Mouse (Mus musculus): ENCODE measurements around the gene Mus81. TPM values are rescaled to one million over a fixed set of nuclear protein-coding genes. Genes with fewer than 3 reads are reported as not detected.
A peak's percentile ranks its signal among the peaks of the same experiment; 100 is the strongest.

The Mus81 gene
- total and polyA plus RNA-seq, 3 experiments = 20.4 to 29.3 (median 28.8) TPM

DNA sequence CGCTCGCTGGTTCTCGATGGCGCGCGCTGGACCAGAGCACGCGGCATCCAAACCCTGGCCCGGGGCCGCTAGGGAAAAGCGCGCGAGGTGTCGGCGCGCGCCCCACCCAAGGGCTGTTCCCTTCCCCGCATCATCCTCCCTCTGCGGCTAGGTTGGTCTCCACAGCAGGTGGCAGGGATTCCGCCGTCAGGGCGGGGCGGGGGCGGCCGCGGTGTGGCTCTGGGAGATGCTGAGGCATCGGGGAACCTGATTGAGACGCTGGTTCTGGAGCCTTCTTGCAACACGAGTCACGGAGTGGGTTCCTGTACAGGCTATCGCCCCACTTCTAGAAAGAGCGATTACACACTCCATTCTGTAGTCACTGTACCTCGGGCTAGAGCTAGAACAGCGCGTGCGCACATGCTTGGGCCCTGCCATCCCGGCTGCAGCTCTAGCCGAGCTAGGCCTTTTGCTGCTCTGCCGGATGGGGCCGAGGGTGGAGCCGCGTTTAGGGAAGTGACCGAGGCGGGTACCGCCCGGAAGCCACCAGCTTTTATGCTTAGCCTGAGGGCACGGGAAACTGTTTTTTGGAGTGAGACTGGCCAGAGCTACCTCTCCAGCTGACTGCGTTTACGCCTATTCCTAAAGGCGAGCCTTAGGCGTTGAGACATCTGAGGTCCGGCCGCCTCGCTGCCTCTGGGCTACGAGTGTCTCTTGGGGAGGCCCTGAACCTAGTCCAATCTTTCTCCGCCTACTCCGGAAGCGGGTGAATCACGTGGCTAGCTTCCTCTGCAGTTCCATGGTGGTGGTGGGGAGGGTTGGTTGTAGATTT is 2.9 kb upstream of the Mus81 start (continued):
- peak; percentile 80 for TF ChIP-seq USF2 (conservative IDR thresholded peaks at IDR 0.05; ENCODE audit: low read depth, low read length)
- peak; percentile 95 for TF ChIP-seq SIN3A (IDR thresholded peaks at IDR 0.05; ENCODE audit: low read length)

DNA sequence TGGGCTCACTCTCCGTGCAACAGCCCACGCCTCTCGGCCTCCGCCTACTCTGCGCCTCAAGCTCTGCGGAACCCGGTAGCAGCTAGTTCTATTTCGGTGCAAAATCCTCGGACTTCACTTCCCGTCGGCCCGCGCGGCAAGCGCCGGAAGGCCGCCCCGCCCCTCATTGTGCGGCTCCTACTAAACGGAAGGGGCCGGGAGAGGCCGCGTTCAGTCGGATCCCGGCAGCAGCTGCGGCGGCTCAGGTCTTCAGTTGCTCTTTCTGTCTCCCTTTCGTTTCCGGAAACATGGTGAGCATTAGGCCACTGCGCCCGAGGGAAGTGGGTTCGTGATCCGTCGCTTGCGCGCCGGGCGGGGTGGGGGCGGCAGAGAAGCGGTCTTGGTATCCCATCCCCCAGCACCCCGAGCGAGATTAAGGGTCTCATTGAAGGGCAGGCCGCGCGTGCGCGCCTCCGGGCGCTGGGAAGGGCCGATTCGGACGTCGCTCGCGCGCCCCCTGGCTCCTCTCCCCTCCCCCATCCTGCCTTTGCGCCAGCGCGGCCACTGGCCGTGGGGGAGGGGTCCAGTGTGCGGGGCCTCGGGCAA is 2.2 kb upstream of the Mus81 start, which contains the start of gene Cfl1:
Gene Cfl1, plus strand, starts transcription at position 143 of the 585 bp plus-strand sequence.
- dilution Hi-C loops (cut with MboI; ENCODE audit: extremely low pct_ligation_motif_present, extremely low pct_unique_long_range_greater_than_20kb, low sequenced_read_pairs) = no loop called here
- peak within 1 kb of the TSS; percentile 80 for H3K9ac ChIP-seq (ENCODE audit: insufficient read depth, low read depth)
- H3K79me2 ChIP-seq (replicated peaks; ENCODE audit: control insufficient read depth, extremely low read depth, insufficient read depth, poor library complexity, severe bottlenecking) = peaks cover 24% of the 10 kb centered on the region
- H3K36me3 ChIP-seq (replicated peaks in 1 of 2; ENCODE audit: control insufficient read depth in 1 of 2, insufficient read depth in 1 of 2, low read length in 1 of 2) = peaks cover 33 to 44% of the 10 kb centered on the region in 2 experiments
- H3K27ac ChIP-seq (ENCODE audit: insufficient read depth, low read depth) = peak within 1 kb of the TSS; percentile 92
- in situ Hi-C loops (cut with MboI; ENCODE audit: low pct_ligation_motif_present, low pct_unique_long_range_greater_than_20kb, low sequenced_read_pairs) = loop anchor here (5.0 kb wide), 1 partner anchor 33 kb away; the partner anchor contains the start of gene Ccdc85b
- H3K9me3 ChIP-seq (replicated peaks; ENCODE audit: low read length) = no peaks in the 10 kb centered on the region
- H3K4me2 ChIP-seq (ENCODE audit: insufficient read depth, low read depth, poor library complexity, severe bottlenecking) = peak within 1 kb of the TSS; percentile 81
- peak; percentile 96 for DNase-seq (ENCODE audit: extremely low read depth)
- peaks cover 6 to 34% of the 10 kb centered on the region in 2 experiments; a peak in 3 of 4 replicates for H3K4me1 ChIP-seq (ENCODE audit: control insufficient read depth in 1 of 2, insufficient read depth in 2 of 2)
- peak within 1 kb of the TSS; percentile 82 to 99 (median 90) for H3K4me3 ChIP-seq (replicated peaks in 1 of 3; ENCODE audit: low read depth in 2 of 3, low read length in 2 of 3, poor library complexity in 1 of 3)
- no peaks in the 10 kb centered on the region for H3K27me3 ChIP-seq (replicated peaks)
- TF ChIP-seq CHD1 (IDR thresholded peaks at IDR 0.05; ENCODE audit: low read depth, low read length) (no peak), USF2 (conservative IDR thresholded peaks at IDR 0.05; ENCODE audit: low read depth, low read length) (no peak), E2F4 (IDR thresholded peaks at IDR 0.05; ENCODE audit: insufficient replicate concordance, low read depth, low read length) (no peak), PAX5 (IDR thresholded peaks at IDR 0.05; ENCODE audit: low read length) (no peak), USF1 (IDR thresholded peaks at IDR 0.05; ENCODE audit: low read depth, low read length) (no peak), ELF1 (IDR thresholded peaks at IDR 0.05; ENCODE audit: low read depth, low read length) (peak; percentile 96), POLR2A (IDR thresholded peaks at IDR 0.05; ENCODE audit: low read depth, low read length) (peak; percentile 99), MYC (IDR thresholded peaks at IDR 0.05; ENCODE audit: low read depth, low read length) (peak; percentile 49; the same call in 1 of the 2 replicates), RCOR1 (conservative IDR thresholded peaks at IDR 0.05; ENCODE audit: low read depth, low read length) (no peak; the same call in 1 of the 2 replicates), MAFK (IDR thresholded peaks at IDR 0.05; ENCODE audit: insufficient replicate concordance, low read length) (no peak), TCF12 (IDR thresholded peaks at IDR 0.05; ENCODE audit: low read depth, low read length) (peak; percentile 91), GABPA (IDR thresholded peaks at IDR 0.05; ENCODE audit: insufficient replicate concordance, low read depth, low read length) (no peak; the same call in 1 of the 2 replicates), TBP (conservative IDR thresholded peaks at IDR 0.05; ENCODE audit: low read depth, low read length) (peak; percentile 92), POLR2AphosphoS2 (IDR thresholded peaks at IDR 0.05; ENCODE audit: low read depth, low read length) (peak; percentile 89; the same call in 1 of the 2 replicates), KAT2A (IDR thresholded peaks at IDR 0.05; ENCODE audit: insufficient replicate concordance, low read length) (peak; percentile 88; the same call in 1 of the 2 replicates), SIN3A (IDR thresholded peaks at IDR 0.05; ENCODE audit: low read length) (peak; percentile 75), ZNF384 (IDR thresholded peaks at IDR 0.05; ENCODE audit: low read depth, low read length) (no peak), ZMIZ1 (IDR thresholded peaks at IDR 0.05; ENCODE audit: low read depth, low read length) (peak; percentile 95), UBTF (IDR thresholded peaks at IDR 0.05; ENCODE audit: low read depth, low read length) (no peak; the same call in 1 of the 2 replicates), ZKSCAN1 (IDR thresholded peaks at IDR 0.05; ENCODE audit: borderline replicate concordance, low read depth, low read length) (no peak), MXI1 (IDR thresholded peaks at IDR 0.05; ENCODE audit: low read depth, low read length) (peak; percentile 81), JUN (IDR thresholded peaks at IDR 0.05; ENCODE audit: insufficient read depth, low read depth, low read length) (no peak), ETS1 (conservative IDR thresholded peaks at IDR 0.05; ENCODE audit: low read depth, low read length) (0 out of 2 replicates have a peak, but pooled peaks have one; percentile 4), BHLHE40 (IDR thresholded peaks at IDR 0.05; ENCODE audit: low read depth, low read length) (peak; percentile 12; the same call in 1 of the 2 replicates), CTCF (conservative IDR thresholded peaks at IDR 0.05 in 1 of 2, IDR thresholded peaks at IDR 0.05 in 1 of 2; ENCODE audit: low read depth in 2 of 2, low read length in 2 of 2) (peak in 1 of 2 experiments; percentile 12; a peak in 1 of 4 replicates), NELFE (IDR thresholded peaks at IDR 0.05; ENCODE audit: low read depth, low read length) (peak; percentile 99), HCFC1 (IDR thresholded peaks at IDR 0.05; ENCODE audit: low read depth, low read length) (peak; percentile 94), IRF4 (IDR thresholded peaks at IDR 0.05; ENCODE audit: low read depth, low read length) (no peak), NRF1 (IDR thresholded peaks at IDR 0.05; ENCODE audit: low read depth, low read length) (peak; percentile 80), MAZ (IDR thresholded peaks at IDR 0.05; ENCODE audit: low read depth, low read length) (peak; percentile 79; the same call in 1 of the 2 replicates), EP300 (IDR thresholded peaks at IDR 0.05; ENCODE audit: low read length) (no peak), MEF2A (IDR thresholded peaks at IDR 0.05; ENCODE audit: borderline replicate concordance, low read depth, low read length) (peak; percentile 91), RAD21 (IDR thresholded peaks at IDR 0.05; ENCODE audit: low read depth, low read length) (no peak), ZC3H11A (IDR thresholded peaks at IDR 0.05; ENCODE audit: low read depth, low read length) (no peak)

Data from CH12.LX (cell line).